Mouse (Mus musculus) liver, embryonic 11.5 days (tissue): ENCODE data around the gene Gm6268. TPM values are rescaled to one million over a fixed set of nuclear protein-coding genes. Genes with fewer than 3 reads are reported as not detected.

Experiments used
- ATAC-seq: fragments of 200-750 bp; cut with Nextera tagmentation; replicated peaks from 2 replicates; pipeline ENCODE4 v1.8.0; 2017; ENCODE audit warnings: moderate number of reproducible peaks, mild to moderate bottlenecking, moderate TSS enrichment, moderate library complexity; ENCODE audit not compliant: low FRiP score
- DNase-seq: peaks from one replicate; pipeline ENCODE4 v3.0.0-alpha.2; 2017; ENCODE audit warnings: low spot score
- H3K27ac ChIP-seq: fragments of 300-500 bp; sonication (generic); 2 replicates; pipeline ENCODE4 v1.5.1; 2014; ENCODE audit warnings: mild to moderate bottlenecking, low read depth, low read length, control low read depth
- H3K27me3 ChIP-seq: fragments of 300-500 bp; sonication (generic); replicated peaks from 2 replicates; pipeline ENCODE4 v1.6.1; 2014; ENCODE audit warnings: low read length, mixed read lengths; ENCODE audit not compliant: control insufficient read depth, insufficient read depth
- H3K36me3 ChIP-seq: fragments of 300-500 bp; sonication (generic); 2 replicates; pipeline ENCODE4 v1.6.1; 2014; ENCODE audit warnings: mild to moderate bottlenecking, low read length, moderate library complexity, mixed read lengths; ENCODE audit not compliant: control insufficient read depth, insufficient read depth
- H3K4me1 ChIP-seq: fragments of 300-500 bp; sonication (generic); replicated peaks from 2 replicates; pipeline ENCODE4 v1.6.1; 2014; ENCODE audit warnings: low read length, mixed read lengths; ENCODE audit not compliant: control insufficient read depth, insufficient read depth
- H3K4me2 ChIP-seq: fragments of 300-500 bp; sonication (generic); 2 replicates; pipeline ENCODE4 v1.6.1; 2014; ENCODE audit warnings: mild to moderate bottlenecking, control low read depth, moderate library complexity
- H3K4me3 ChIP-seq: fragments of 300-500 bp; sonication (generic); 2 replicates; pipeline ENCODE4 v1.5.1; 2014; ENCODE audit warnings: low read depth, low read length, control low read depth
- H3K9ac ChIP-seq: fragments of 300-500 bp; sonication (generic); 2 replicates; pipeline ENCODE4 v1.6.1; 2014; ENCODE audit warnings: low read depth, low read length, control low read depth
- H3K9me3 ChIP-seq: fragments of 300-500 bp; sonication (generic); 2 replicates; pipeline ENCODE4 v1.6.1; 2016; ENCODE audit warnings: low read length, inconsistent platforms, mixed read lengths; ENCODE audit not compliant: control insufficient read depth
- WGBS: fragments of 180-500 bp; shearing (Covaris S2); extraction: QIAGEN DNeasy Blood & Tissue Kit; methylation state at CpG from one replicate; pipeline ENCODE4 v1.1.7; 2014; 5-methylcytosine and 5-hydroxymethylcytosine counted together
- polyA plus RNA-seq: library from polyadenylated mRNA; unstranded; fragments of >200 nt; fragmentation: Nextera tagmentation; extraction: Ambion mirVana; gene quantifications from 2 replicates; pipeline ENCODE4 v1.2.1, GENCODE M21; 2014

The Gm6268 gene
- not detected in 2 replicates for polyA plus RNA-seq

- Histone ChIP-seq H3K36me3 (no peaks in the 10 kb centered on the region), H3K27me3 (no peaks in the 10 kb centered on the region), H3K4me1 (no peaks in the 10 kb centered on the region), H3K9ac (no peak within 1 kb of the TSS), H3K9me3 (no peaks in the 10 kb centered on the region), H3K4me2 (no peak within 1 kb of the TSS), H3K4me3 (no peak within 1 kb of the TSS), H3K27ac (no peak within 1 kb of the TSS)
- WGBS, result 86% methylated on average over 13 of the region's 13 CpGs
- DNase-seq (no peak), ATAC-seq (no peak)
Measured at GRCm38 (mm10) chrX:36400980-36401379, at the start of gene Gm6268. Gene Gm6268 (plus strand): TSS chrX:36401280.

- H3K27me3 ChIP-seq, result no peaks in the 10 kb centered on the region
- WGBS, result 48% methylated on average over 3 of the region's 3 CpGs
- H3K27ac ChIP-seq, result no peak overlapping the region
- H3K4me2 ChIP-seq, result no peak overlapping the region
- H3K4me1 ChIP-seq, result no peaks in the 10 kb centered on the region
- ATAC-seq (no peak), DNase-seq (no peak)
- H3K36me3 ChIP-seq, result no peaks in the 10 kb centered on the region
- H3K4me3 ChIP-seq, result no peak overlapping the region
- H3K9ac ChIP-seq, result no peak overlapping the region
- no peaks in the 10 kb centered on the region for H3K9me3 ChIP-seq
Measured at GRCm38 (mm10) chrX:36352446-36352845, 48.6 kb upstream of the Gm6268 start.

GRCm38 (mm10) chrX:36385340-36385739 is 15.7 kb upstream of the Gm6268 start:
- ATAC-seq (no peak), DNase-seq (no peak)
- Histone ChIP-seq H3K9me3 (no peaks in the 10 kb centered on the region), H3K4me2 (no peak overlapping the region), H3K4me3 (no peak overlapping the region), H3K4me1 (no peaks in the 10 kb centered on the region), H3K9ac (no peak overlapping the region), H3K27ac (no peak overlapping the region), H3K36me3 (no peaks in the 10 kb centered on the region), H3K27me3 (no peaks in the 10 kb centered on the region)

GRCm38 (mm10) chrX:36389971-36390370 is 11.1 kb upstream of the Gm6268 start:
- Histone ChIP-seq H3K27ac (no peak overlapping the region), H3K9ac (no peak overlapping the region), H3K27me3 (no peaks in the 10 kb centered on the region), H3K4me2 (no peak overlapping the region), H3K9me3 (no peaks in the 10 kb centered on the region), H3K36me3 (no peaks in the 10 kb centered on the region), H3K4me3 (no peak overlapping the region), H3K4me1 (no peaks in the 10 kb centered on the region)
- no peak for ATAC-seq
- DNase-seq, result no peak
- 54% methylated on average over 3 of the region's 3 CpGs for WGBS

- H3K27me3 ChIP-seq, result no peaks in the 10 kb centered on the region
- H3K36me3 ChIP-seq, result no peaks in the 10 kb centered on the region
- H3K4me3 ChIP-seq, result no peak overlapping the region
- no peaks in the 10 kb centered on the region for H3K9me3 ChIP-seq
- WGBS, result 35% methylated on average over 2 of the region's 2 CpGs
- no peaks in the 10 kb centered on the region for H3K4me1 ChIP-seq
- no peak overlapping the region for H3K27ac ChIP-seq
- H3K4me2 ChIP-seq, result no peak overlapping the region
- H3K9ac ChIP-seq, result no peak overlapping the region
- ATAC-seq (no peak), DNase-seq (no peak)
Measured at GRCm38 (mm10) chrX:36390503-36390902, 10.6 kb upstream of the Gm6268 start.

GRCm38 (mm10) chrX:36392672-36393071 is 8.4 kb upstream of the Gm6268 start:
- Histone ChIP-seq H3K4me3 (no peak overlapping the region), H3K9me3 (no peaks in the 10 kb centered on the region), H3K36me3 (no peaks in the 10 kb centered on the region), H3K27ac (no peak overlapping the region), H3K4me2 (no peak overlapping the region), H3K27me3 (no peaks in the 10 kb centered on the region), H3K4me1 (no peaks in the 10 kb centered on the region), H3K9ac (no peak overlapping the region)
- DNase-seq, result no peak
- ATAC-seq, result no peak
- 69% methylated on average over 6 of the region's 6 CpGs for WGBS

GRCm38 (mm10) chrX:36393279-36393678 is 7.8 kb upstream of the Gm6268 start:
- Histone ChIP-seq H3K27me3 (no peaks in the 10 kb centered on the region), H3K9me3 (no peaks in the 10 kb centered on the region), H3K4me2 (no peak overlapping the region), H3K36me3 (no peaks in the 10 kb centered on the region), H3K9ac (no peak overlapping the region), H3K4me1 (no peaks in the 10 kb centered on the region), H3K4me3 (no peak overlapping the region), H3K27ac (no peak overlapping the region)
- no peak for DNase-seq
- no peak for ATAC-seq
- WGBS, result 38% methylated on average over 6 of the region's 6 CpGs

GRCm38 (mm10) chrX:36402316-36402715 is 1.2 kb downstream of the Gm6268 start:
- no peaks in the 10 kb centered on the region for H3K27me3 ChIP-seq
- H3K4me2 ChIP-seq, result no peak overlapping the region
- no peak overlapping the region for H3K9ac ChIP-seq
- H3K4me1 ChIP-seq, result no peaks in the 10 kb centered on the region
- 52% methylated on average over 6 of the region's 6 CpGs for WGBS
- H3K27ac ChIP-seq, result no peak overlapping the region
- H3K36me3 ChIP-seq, result no peaks in the 10 kb centered on the region
- no peak overlapping the region for H3K4me3 ChIP-seq
- no peak for ATAC-seq
- DNase-seq, result no peak
- no peaks in the 10 kb centered on the region for H3K9me3 ChIP-seq

GRCm38 (mm10) chrX:36419153-36419552 is 18.1 kb downstream of the Gm6268 start:
- H3K36me3 ChIP-seq, result no peaks in the 10 kb centered on the region

More at GRCm38 (mm10) chrX:36419153-36419552, 18.1 kb downstream of the Gm6268 start:
- Histone ChIP-seq H3K27me3 (no peaks in the 10 kb centered on the region), H3K4me3 (no peak overlapping the region), H3K4me1 (no peaks in the 10 kb centered on the region), H3K4me2 (no peak overlapping the region), H3K9ac (no peak overlapping the region), H3K27ac (no peak overlapping the region), H3K9me3 (no peaks in the 10 kb centered on the region)
- no peak for DNase-seq
- ATAC-seq, result no peak
- 75% methylated on average over 3 of the region's 3 CpGs for WGBS
